Mouse (Mus musculus): ENCODE measurements around the gene Lactbl1.

Lactbl1 gene

GRCm38 (mm10) chr4:136622388-136622787, at the start of gene Lactbl1:
TSS of gene Lactbl1 (plus strand) at chr4:136622621.
- DNase-seq (ENCODE audit: low spot score) = no peak

- DNase-seq (ENCODE audit: low spot score) = no peak
Observed at GRCm38 (mm10) chr4:136581885-136582284, 40.5 kb upstream of the Lactbl1 start.

DNA sequence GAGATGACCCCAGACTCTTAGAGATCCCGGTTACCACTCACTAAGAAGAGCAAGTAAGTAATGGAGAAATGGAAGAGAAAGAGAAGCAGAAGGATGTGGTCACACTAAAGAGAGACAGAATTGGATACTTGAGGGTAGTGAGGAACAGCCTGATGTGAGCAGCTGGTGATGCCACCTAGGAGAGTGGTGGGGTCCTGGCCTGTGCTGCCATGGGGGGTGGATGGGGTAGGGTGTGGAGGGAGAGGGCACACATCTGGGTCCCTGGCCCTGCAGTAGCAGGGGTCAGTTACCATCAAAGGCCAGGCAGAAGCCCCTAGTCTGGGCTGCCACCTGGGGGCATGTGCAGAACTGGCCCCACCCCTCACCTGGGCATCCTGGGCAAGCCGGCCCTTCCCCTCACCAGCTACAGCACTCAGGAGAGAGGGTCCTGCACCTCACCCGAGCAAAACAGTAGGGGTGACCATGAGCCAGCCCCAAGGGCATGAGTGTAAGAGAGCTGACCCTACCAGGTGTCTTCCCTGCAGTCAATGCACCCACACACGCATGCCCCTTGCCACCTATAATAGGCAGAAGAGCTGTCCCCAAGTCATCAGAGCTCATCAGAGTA, 35.1 kb upstream of the Lactbl1 start:
- no peak for DNase-seq (ENCODE audit: low spot score)

- DNase-seq (ENCODE audit: low spot score) = no peak
Observed at GRCm38 (mm10) chr4:136588003-136588402, 34.4 kb upstream of the Lactbl1 start.

- DNase-seq (ENCODE audit: low spot score) = no peak
Observed at GRCm38 (mm10) chr4:136592111-136592510, 30.3 kb upstream of the Lactbl1 start.

GRCm38 (mm10) chr4:136594006-136594405, 28.4 kb upstream of the Lactbl1 start:
- DNase-seq (ENCODE audit: low spot score) = no peak

DNA sequence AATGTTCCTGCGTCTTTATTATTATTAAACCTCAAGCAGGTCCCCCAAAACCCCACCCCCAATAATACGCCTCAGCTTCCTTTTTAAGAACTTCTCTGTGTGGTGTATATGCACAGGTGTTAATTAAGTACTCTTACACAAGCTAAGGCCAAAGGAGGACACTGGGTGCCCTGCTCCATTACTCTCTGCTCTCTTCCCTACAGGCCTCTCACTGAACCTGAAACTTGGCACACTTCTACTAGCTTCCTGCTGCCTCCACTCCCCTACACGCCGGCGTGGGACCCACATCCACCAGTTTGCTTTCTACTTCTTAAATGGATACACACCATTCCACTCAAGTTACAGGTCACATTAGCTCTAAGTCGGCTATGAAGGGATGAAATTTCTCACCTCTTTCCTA, 27.2 kb upstream of the Lactbl1 start:
- no peak for DNase-seq (ENCODE audit: low spot score)

DNA sequence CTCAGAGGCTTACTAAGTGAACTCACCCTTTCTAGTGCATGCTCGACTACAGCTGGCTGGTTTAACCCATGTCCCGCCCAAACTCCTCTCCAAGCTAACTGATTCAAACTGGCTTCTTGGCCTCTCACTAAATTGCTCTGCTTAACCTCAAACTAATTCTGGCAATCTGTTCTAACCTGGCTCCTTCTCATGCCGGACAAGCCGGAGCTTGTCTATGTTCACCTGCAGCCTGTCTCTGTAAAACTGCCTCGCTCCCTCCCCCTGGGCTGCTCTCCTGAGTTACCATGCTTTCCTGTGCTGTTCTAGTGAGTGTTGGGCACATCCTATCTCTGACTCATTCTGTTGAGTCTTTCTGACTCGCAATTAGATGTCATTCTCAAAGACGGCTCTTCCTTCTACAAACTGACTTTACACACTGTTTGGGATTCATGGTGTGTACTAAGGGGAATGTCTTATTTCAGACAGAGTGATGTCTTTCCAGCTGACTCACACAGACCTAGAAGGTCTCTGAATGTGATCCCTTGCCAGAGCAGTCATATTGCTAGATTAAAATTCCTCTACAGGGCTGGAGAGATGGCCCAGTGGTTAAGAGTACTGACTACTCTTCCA, 24.0 kb upstream of the Lactbl1 start:
- DNase-seq (ENCODE audit: low spot score) = no peak

DNA sequence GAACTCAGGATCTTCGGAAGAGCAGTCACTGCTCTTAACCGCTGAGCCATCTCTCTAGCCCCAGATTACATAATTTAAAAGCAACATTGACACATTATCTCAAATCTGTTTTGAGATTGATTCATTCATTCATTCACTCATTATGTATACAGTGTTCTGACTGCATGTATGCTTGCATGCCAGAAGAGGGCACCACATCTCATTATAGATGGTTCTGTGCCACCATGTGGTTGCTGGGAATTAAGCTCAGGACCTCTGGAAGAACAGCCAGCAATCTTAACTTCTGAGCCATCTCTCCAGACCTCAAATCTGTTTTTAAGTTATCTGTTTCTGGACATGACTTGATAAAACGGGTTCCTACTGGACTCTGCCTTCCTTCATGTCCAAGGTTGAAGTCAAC, 22.6 kb upstream of the Lactbl1 start:
- DNase-seq (ENCODE audit: low spot score) = no peak

DNA sequence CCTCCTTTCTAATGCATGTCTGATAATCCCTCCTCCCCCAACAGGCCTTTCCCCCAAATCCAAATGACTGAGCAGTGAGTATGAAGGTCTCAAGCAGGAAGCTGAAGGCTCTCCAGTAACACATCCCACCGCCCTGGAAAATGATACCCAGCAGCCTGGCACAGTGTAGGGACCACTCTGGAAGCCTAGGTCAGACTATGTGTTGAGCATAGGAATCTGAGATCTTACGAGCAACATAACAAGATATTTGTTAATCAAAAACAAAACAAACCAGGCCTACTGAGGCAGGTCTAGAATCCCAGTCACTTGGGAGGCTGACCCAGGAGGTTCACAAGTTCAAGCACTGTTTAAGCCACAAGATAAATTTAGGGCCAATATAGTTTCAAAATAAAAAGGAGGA, 21.9 kb upstream of the Lactbl1 start:
- DNase-seq (ENCODE audit: low spot score) = no peak

DNA sequence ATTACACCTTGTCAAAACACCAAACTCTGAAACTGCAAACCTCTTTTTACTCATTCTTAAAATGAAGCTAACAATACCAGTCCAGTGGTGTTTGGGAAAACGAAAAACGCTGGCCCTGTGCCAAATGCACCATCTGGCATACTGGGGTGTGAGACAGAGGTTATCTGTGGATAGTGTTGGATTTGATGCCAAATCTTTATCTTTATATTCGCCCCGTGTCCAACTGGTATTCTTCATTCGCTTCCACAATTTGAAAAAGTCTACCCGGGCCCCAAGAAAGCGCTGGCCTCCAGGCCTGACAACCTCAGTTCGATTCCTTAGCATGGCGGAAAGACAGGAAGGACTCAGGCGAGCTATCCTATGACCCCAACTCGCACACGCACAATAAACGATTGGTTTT, 20.9 kb upstream of the Lactbl1 start:
- peak; percentile 64 for DNase-seq (ENCODE audit: low spot score)

- DNase-seq (ENCODE audit: low spot score) = peak; percentile 56
Observed at GRCm38 (mm10) chr4:136602018-136602554, 20.3 kb upstream of the Lactbl1 start.

DNA sequence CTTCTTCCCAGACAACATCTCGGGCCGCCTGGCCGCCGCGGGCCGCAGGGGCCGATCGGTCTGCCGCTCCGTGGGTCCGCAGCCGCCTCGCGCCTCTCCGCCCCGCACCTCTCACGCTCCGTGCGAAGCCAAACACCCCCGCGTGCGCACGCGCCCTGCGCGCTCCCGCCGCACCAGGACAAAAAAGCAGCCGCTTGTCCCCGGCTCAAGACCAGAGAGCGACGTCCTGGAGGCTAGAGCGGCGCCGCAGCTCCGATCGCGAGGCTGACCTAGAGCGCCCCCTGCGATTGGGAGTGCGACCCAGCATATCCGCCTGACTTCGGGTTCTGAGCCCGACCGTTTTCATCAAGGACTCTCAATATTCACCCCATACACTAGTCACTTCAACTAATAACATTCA, 19.9 kb upstream of the Lactbl1 start, which contains the start of gene Kdm1a:
Kdm1a (minus strand) TSS at position 156 of the 400 bp plus-strand sequence.
- DNase-seq (ENCODE audit: low spot score) = peak; percentile 96

GRCm38 (mm10) chr4:136605756-136606485, 16.5 kb upstream of the Lactbl1 start:
- no peak for DNase-seq (ENCODE audit: low spot score)

- no peak for DNase-seq (ENCODE audit: low spot score)
Observed at GRCm38 (mm10) chr4:136610387-136610856, 12.0 kb upstream of the Lactbl1 start, which contains the start of gene Tex46. TSS of gene Tex46 (plus strand) at chr4:136610437.

DNA sequence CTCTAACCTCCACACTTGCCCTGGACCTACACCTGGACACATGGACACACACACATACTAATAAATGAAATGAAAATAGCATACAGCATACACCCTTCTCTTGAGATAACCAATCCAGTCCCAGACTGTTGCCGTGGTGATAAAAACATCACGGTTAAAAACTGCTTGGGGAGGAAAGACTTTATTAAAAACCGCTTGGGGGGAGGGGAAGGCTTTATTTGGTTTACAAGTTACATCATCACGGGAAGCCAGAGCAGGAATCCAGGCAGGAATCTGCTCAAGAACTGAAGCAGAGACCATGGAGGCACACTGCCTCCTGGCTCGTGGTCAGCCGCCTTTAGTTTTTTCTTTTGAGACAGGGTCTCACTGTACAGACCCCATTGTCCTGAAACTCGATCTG, 8.8 kb upstream of the Lactbl1 start:
- DNase-seq (ENCODE audit: low spot score) = no peak

DNA sequence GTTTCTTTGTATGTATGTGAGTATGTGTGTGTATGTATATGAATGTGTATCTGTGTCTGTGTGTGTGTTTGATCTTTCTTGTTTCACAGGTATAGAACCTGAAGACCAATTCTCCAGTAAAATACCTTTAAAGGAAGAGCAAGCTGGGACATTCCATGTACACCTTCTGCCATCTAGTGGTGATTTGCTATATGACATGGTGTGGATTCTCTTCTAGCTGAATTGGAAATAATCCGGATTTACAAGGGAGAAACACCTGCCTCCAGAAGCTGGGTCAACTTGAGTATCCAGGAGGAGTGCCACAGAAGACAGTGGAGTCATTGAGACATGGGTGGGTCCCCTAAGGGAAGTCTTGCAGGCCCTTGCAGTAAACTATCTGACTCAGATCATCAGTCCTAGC, 1.1 kb upstream of the Lactbl1 start:
- no peak for DNase-seq (ENCODE audit: low spot score)

DNA sequence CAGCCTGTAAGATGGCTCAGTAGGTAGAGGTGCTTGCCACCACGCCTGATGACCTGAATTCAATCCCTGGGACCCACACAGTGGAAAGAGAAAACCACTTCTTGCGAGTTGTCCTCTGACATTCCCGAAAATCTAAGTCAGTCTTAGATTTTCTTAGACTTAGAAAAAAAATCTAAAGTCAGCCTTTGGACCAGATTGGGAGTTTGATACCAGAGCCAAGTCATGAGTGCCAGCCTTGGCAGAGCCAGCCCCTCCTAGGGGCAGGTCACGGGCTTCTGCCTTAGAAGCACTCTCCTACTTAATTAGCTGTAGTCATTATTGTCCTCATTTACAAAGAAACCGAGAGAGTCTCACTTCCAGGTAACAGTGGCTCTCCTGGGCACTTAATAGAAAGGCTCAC, 465 bp upstream of the Lactbl1 start:
- DNase-seq (ENCODE audit: low spot score) = no peak

DNA sequence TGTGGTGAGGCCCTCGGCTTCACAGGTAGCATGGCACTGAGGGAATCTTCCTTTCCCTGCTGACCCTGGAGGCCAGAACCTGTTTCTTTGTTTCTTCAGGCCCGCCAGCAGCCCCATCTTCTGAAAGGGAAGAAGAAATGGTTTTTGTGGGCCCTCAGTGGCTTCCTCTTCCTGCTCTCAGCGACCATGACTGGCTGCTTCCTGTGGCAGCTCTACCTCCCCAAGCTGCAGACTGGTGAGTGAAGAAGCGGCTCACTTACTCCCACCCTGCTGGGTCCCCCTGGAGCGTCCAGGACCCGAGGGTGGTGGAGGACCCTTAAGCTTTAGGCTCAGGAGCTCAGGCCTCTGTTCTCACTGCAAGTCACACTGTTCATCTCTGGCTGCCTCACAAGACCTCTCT, 4.2 kb downstream of the Lactbl1 start:
- DNase-seq (ENCODE audit: low spot score) = no peak

- DNase-seq (ENCODE audit: low spot score) = peak; percentile 30
Observed at GRCm38 (mm10) chr4:136631237-136631994, 9.0 kb downstream of the Lactbl1 start.

GRCm38 (mm10) chr4:136635995-136636394, 13.6 kb downstream of the Lactbl1 start:
- DNase-seq (ENCODE audit: low spot score) = no peak

- DNase-seq (ENCODE audit: low spot score) = no peak
Observed at GRCm38 (mm10) chr4:136636511-136636910, 14.1 kb downstream of the Lactbl1 start.

Data from ovary, postnatal 36 days (tissue).